Mouse (Mus musculus): ENCODE measurements around the gene 4930469K13Rik. TPM values are rescaled to one million over a fixed set of nuclear protein-coding genes. Genes with fewer than 3 reads are reported as not detected.

Gene 4930469K13Rik
- polyA plus RNA-seq, 1 experiment from 2014 or later = not detected

- Histone ChIP-seq H3K9me3 (ENCODE audit: control insufficient read depth, low read length) (no peaks in the 10 kb centered on the region), H3K4me3 (ENCODE audit: low read depth, low read length) (no peak overlapping the region), H3K9ac (ENCODE audit: low read depth, low read length) (no peak overlapping the region), H3K27me3 (replicated peaks; ENCODE audit: control insufficient read depth, insufficient read depth, low read length) (no peaks in the 10 kb centered on the region), H3K4me2 (no peak overlapping the region), H3K27ac (ENCODE audit: low read depth, low read length) (no peak overlapping the region), H3K36me3 (ENCODE audit: control insufficient read depth, insufficient read depth, low read length) (no peaks in the 10 kb centered on the region), H3K4me1 (replicated peaks; ENCODE audit: control insufficient read depth, insufficient read depth, low read length) (no peaks in the 10 kb centered on the region)
- DNase-seq (ENCODE audit: low spot score) = no peak
- WGBS = 62% methylated on average over 3 of the region's 3 CpGs
- ATAC-seq (replicated peaks; ENCODE audit: low FRiP score) = no peak
Observed at GRCm38 (mm10) chr11:34087064-34087463, 11.3 kb downstream of the 4930469K13Rik start.

GRCm38 (mm10) chr11:34086164-34086751 lies 12.1 kb downstream of the 4930469K13Rik start:
- no peaks in the 10 kb centered on the region for H3K27me3 ChIP-seq (replicated peaks; ENCODE audit: control insufficient read depth, insufficient read depth, low read length)
- DNase-seq (ENCODE audit: low spot score) (no peak), ATAC-seq (replicated peaks; ENCODE audit: low FRiP score) (no peak)
- H3K9ac ChIP-seq (ENCODE audit: low read depth, low read length) = no peak overlapping the region
- no peak overlapping the region for H3K4me2 ChIP-seq
- H3K36me3 ChIP-seq (ENCODE audit: control insufficient read depth, insufficient read depth, low read length) = no peaks in the 10 kb centered on the region
- no peak overlapping the region for H3K4me3 ChIP-seq (ENCODE audit: low read depth, low read length)
- H3K4me1 ChIP-seq (replicated peaks; ENCODE audit: control insufficient read depth, insufficient read depth, low read length) = no peaks in the 10 kb centered on the region
- WGBS = 77% methylated on average over 8 of the region's 8 CpGs
- no peak overlapping the region for H3K27ac ChIP-seq (ENCODE audit: low read depth, low read length)
- no peaks in the 10 kb centered on the region for H3K9me3 ChIP-seq (ENCODE audit: control insufficient read depth, low read length)

GRCm38 (mm10) chr11:34084639-34085038 lies 13.7 kb downstream of the 4930469K13Rik start:
- ATAC-seq (replicated peaks; ENCODE audit: low FRiP score) = no peak

GRCm38 (mm10) chr11:34083795-34084194 lies 14.6 kb downstream of the 4930469K13Rik start:
- no peak for ATAC-seq (replicated peaks; ENCODE audit: low FRiP score)
- Histone ChIP-seq H3K36me3 (ENCODE audit: control insufficient read depth, insufficient read depth, low read length) (no peaks in the 10 kb centered on the region), H3K9me3 (ENCODE audit: control insufficient read depth, low read length) (no peaks in the 10 kb centered on the region), H3K4me1 (replicated peaks; ENCODE audit: control insufficient read depth, insufficient read depth, low read length) (no peaks in the 10 kb centered on the region), H3K4me3 (ENCODE audit: low read depth, low read length) (no peak overlapping the region), H3K9ac (ENCODE audit: low read depth, low read length) (no peak overlapping the region), H3K27me3 (replicated peaks; ENCODE audit: control insufficient read depth, insufficient read depth, low read length) (no peaks in the 10 kb centered on the region), H3K27ac (ENCODE audit: low read depth, low read length) (no peak overlapping the region), H3K4me2 (no peak overlapping the region)
- DNase-seq (ENCODE audit: low spot score) = no peak
- WGBS = 45% methylated on average over 7 of the region's 7 CpGs

More at GRCm38 (mm10) chr11:34084639-34085038, 13.7 kb downstream of the 4930469K13Rik start:
- H3K9me3 ChIP-seq (ENCODE audit: control insufficient read depth, low read length) = no peaks in the 10 kb centered on the region
- H3K9ac ChIP-seq (ENCODE audit: low read depth, low read length) = no peak overlapping the region
- DNase-seq (ENCODE audit: low spot score) = no peak
- H3K4me1 ChIP-seq (replicated peaks; ENCODE audit: control insufficient read depth, insufficient read depth, low read length) = no peaks in the 10 kb centered on the region
- H3K27ac ChIP-seq (ENCODE audit: low read depth, low read length) = no peak overlapping the region
- no peak overlapping the region for H3K4me3 ChIP-seq (ENCODE audit: low read depth, low read length)
- H3K4me2 ChIP-seq = no peak overlapping the region
- H3K36me3 ChIP-seq (ENCODE audit: control insufficient read depth, insufficient read depth, low read length) = no peaks in the 10 kb centered on the region
- no peaks in the 10 kb centered on the region for H3K27me3 ChIP-seq (replicated peaks; ENCODE audit: control insufficient read depth, insufficient read depth, low read length)
- 44% methylated on average over 2 of the region's 2 CpGs for WGBS

GRCm38 (mm10) chr11:34079542-34080464 lies 18.6 kb downstream of the 4930469K13Rik start:
- Histone ChIP-seq H3K4me3 (ENCODE audit: low read depth, low read length) (no peak overlapping the region), H3K4me1 (replicated peaks; ENCODE audit: control insufficient read depth, insufficient read depth, low read length) (no peaks in the 10 kb centered on the region), H3K27ac (ENCODE audit: low read depth, low read length) (no peak overlapping the region), H3K36me3 (ENCODE audit: control insufficient read depth, insufficient read depth, low read length) (no peaks in the 10 kb centered on the region), H3K9ac (ENCODE audit: low read depth, low read length) (no peak overlapping the region), H3K27me3 (replicated peaks; ENCODE audit: control insufficient read depth, insufficient read depth, low read length) (no peaks in the 10 kb centered on the region), H3K4me2 (no peak overlapping the region), H3K9me3 (ENCODE audit: control insufficient read depth, low read length) (no peaks in the 10 kb centered on the region)
- 67% methylated on average over 6 of the region's 6 CpGs for WGBS
- DNase-seq (ENCODE audit: low spot score) (no peak), ATAC-seq (replicated peaks; ENCODE audit: low FRiP score) (no peak)

- H3K36me3 ChIP-seq (ENCODE audit: control insufficient read depth, insufficient read depth, low read length) = no peaks in the 10 kb centered on the region
- WGBS = 78% methylated on average over 7 of the region's 7 CpGs
- no peak overlapping the region for H3K4me3 ChIP-seq (ENCODE audit: low read depth, low read length)
- no peaks in the 10 kb centered on the region for H3K9me3 ChIP-seq (ENCODE audit: control insufficient read depth, low read length)
- H3K27me3 ChIP-seq (replicated peaks; ENCODE audit: control insufficient read depth, insufficient read depth, low read length) = no peaks in the 10 kb centered on the region
- no peak overlapping the region for H3K4me2 ChIP-seq
- no peak overlapping the region for H3K9ac ChIP-seq (ENCODE audit: low read depth, low read length)
- DNase-seq (ENCODE audit: low spot score) (no peak), ATAC-seq (replicated peaks; ENCODE audit: low FRiP score) (no peak)
- no peaks in the 10 kb centered on the region for H3K4me1 ChIP-seq (replicated peaks; ENCODE audit: control insufficient read depth, insufficient read depth, low read length)
- H3K27ac ChIP-seq (ENCODE audit: low read depth, low read length) = no peak overlapping the region
Observed at GRCm38 (mm10) chr11:34078581-34078980, 19.8 kb downstream of the 4930469K13Rik start.

GRCm38 (mm10) chr11:34077870-34078269 lies 20.5 kb downstream of the 4930469K13Rik start:
- no peaks in the 10 kb centered on the region for H3K4me1 ChIP-seq (replicated peaks; ENCODE audit: control insufficient read depth, insufficient read depth, low read length)
- no peaks in the 10 kb centered on the region for H3K9me3 ChIP-seq (ENCODE audit: control insufficient read depth, low read length)
- H3K4me3 ChIP-seq (ENCODE audit: low read depth, low read length) = no peak overlapping the region
- 69% methylated on average over 2 of the region's 2 CpGs for WGBS
- no peak overlapping the region for H3K9ac ChIP-seq (ENCODE audit: low read depth, low read length)
- H3K36me3 ChIP-seq (ENCODE audit: control insufficient read depth, insufficient read depth, low read length) = no peaks in the 10 kb centered on the region
- DNase-seq (ENCODE audit: low spot score) = no peak
- no peak overlapping the region for H3K27ac ChIP-seq (ENCODE audit: low read depth, low read length)
- H3K4me2 ChIP-seq = no peak overlapping the region
- no peak for ATAC-seq (replicated peaks; ENCODE audit: low FRiP score)
- no peaks in the 10 kb centered on the region for H3K27me3 ChIP-seq (replicated peaks; ENCODE audit: control insufficient read depth, insufficient read depth, low read length)

- H3K27me3 ChIP-seq (replicated peaks; ENCODE audit: control insufficient read depth, insufficient read depth, low read length) = no peaks in the 10 kb centered on the region
- H3K36me3 ChIP-seq (ENCODE audit: control insufficient read depth, insufficient read depth, low read length) = no peaks in the 10 kb centered on the region
- H3K27ac ChIP-seq (ENCODE audit: low read depth, low read length) = no peak overlapping the region
- peak; percentile 48 for DNase-seq (ENCODE audit: low spot score)
- no peak overlapping the region for H3K4me2 ChIP-seq
- WGBS = 12% methylated on average over 15 of the region's 15 CpGs
- H3K9ac ChIP-seq (ENCODE audit: low read depth, low read length) = no peak overlapping the region
- H3K4me1 ChIP-seq (replicated peaks; ENCODE audit: control insufficient read depth, insufficient read depth, low read length) = peaks cover 8% of the 10 kb centered on the region
- no peak overlapping the region for H3K4me3 ChIP-seq (ENCODE audit: low read depth, low read length)
- peak; percentile 39 for ATAC-seq (replicated peaks; ENCODE audit: low FRiP score)
- H3K9me3 ChIP-seq (ENCODE audit: control insufficient read depth, low read length) = no peaks in the 10 kb centered on the region
Observed at GRCm38 (mm10) chr11:34073776-34074175, 24.6 kb downstream of the 4930469K13Rik start.

Data from liver, embryonic 11.5 days (tissue).